Mouse (Mus musculus) liver, embryonic 14.5 days (tissue): ENCODE results near the gene Dlg2.

Experiments
- CTCF ChIP-seq: IDR thresholded peaks from 2 replicates; pipeline ENCODE4 v1.5.1; 2016; ENCODE audit warnings: antibody characterized with exemption, low read depth, control low read depth
- EP300 ChIP-seq: IDR thresholded peaks from 2 replicates; pipeline ENCODE4 v1.6.1; 2016; ENCODE audit warnings: antibody characterized with exemption, low read depth

DNA sequence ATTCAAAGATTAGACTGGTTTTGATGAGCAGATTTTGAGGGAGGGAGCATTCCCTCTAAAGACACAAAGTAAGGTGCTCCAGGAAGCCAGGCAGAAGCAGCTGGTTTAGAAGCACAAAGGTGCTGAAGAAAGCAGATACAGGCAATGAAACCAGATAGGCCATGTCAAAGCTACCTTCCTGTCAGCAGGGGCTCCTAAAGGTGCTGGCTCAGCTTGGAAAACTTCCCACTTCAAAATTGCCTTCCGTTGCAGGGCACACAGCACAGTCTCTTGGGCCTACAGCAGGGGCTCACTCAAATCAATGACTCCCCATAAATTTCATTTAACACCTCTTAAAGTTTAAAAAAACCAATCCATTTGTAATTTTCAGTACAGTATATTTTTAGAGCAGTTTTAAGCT lies 1843.0 kb downstream of the Dlg2 start:
- TF ChIP-seq CTCF: no peak
- TF ChIP-seq EP300: no peak
